Mouse (Mus musculus) CH12.LX (cell line): ENCODE measurements around the gene Ctnna2. TPM values are rescaled to one million over a fixed set of nuclear protein-coding genes. Genes with fewer than 3 reads are reported as not detected.

Experiments used
- DNase-seq: peaks from one replicate; pipeline ENCODE4 v3.0.0-alpha.2; 2013; ENCODE audit errors: extremely low read depth
- H3K27ac ChIP-seq: 2 replicates; pipeline ENCODE4 v1.5.1; 2012; ENCODE audit warnings: low read depth, mild to moderate bottlenecking, control low read depth, moderate library complexity; ENCODE audit not compliant: insufficient read depth
- H3K27me3 ChIP-seq: replicated peaks from 2 replicates; pipeline ENCODE3; 2012; ENCODE audit warnings: inconsistent platforms
- H3K36me3 ChIP-seq, 2 experiments: replicated peaks in 1 of 2; 2 replicates each; pipeline versions ENCODE3 to v1.6.1; 2012; ENCODE audit warnings: inconsistent platforms in 1 of 2, low read length in 1 of 2, mild to moderate bottlenecking in 1 of 2, mixed read lengths in 1 of 2, moderate library complexity in 1 of 2; ENCODE audit not compliant: control insufficient read depth in 1 of 2, insufficient read depth in 1 of 2
- H3K4me1 ChIP-seq, 2 experiments: 2 replicates each; pipeline ENCODE4 v1.6.1; 2012; ENCODE audit warnings: inconsistent platforms in 1 of 2, moderate library complexity in 1 of 2; ENCODE audit not compliant: insufficient read depth in 2 of 2, control insufficient read depth in 1 of 2
- H3K4me2 ChIP-seq: 2 replicates; pipeline ENCODE4 v1.6.1; 2012; ENCODE audit warnings: low read depth, mild to moderate bottlenecking, control low read depth; ENCODE audit not compliant: poor library complexity, insufficient read depth, severe bottlenecking
- H3K4me3 ChIP-seq, 3 experiments: fragments of 150-350 bp in 1 of 3; sonication (generic) in 1 of 3; replicated peaks in 1 of 3; 2 replicates each; pipeline versions ENCODE3 to v1.5.1; 2011 to 2012; ENCODE audit warnings: low read depth in 2 of 3, low read length in 2 of 3, mild to moderate bottlenecking in 2 of 3, moderate library complexity in 2 of 3, control low read depth in 1 of 3, improper control_type of control experiment in 1 of 3, inconsistent platforms in 1 of 3, mixed read lengths in 1 of 3; ENCODE audit not compliant: poor library complexity in 1 of 3
- H3K79me2 ChIP-seq: replicated peaks from 2 replicates; pipeline ENCODE4 v1.6.1; 2012; ENCODE audit warnings: mild to moderate bottlenecking, moderate library complexity; ENCODE audit not compliant: control insufficient read depth, poor library complexity, insufficient read depth, severe bottlenecking; ENCODE audit errors: extremely low read depth
- H3K9ac ChIP-seq: 2 replicates; pipeline ENCODE4 v1.6.1; 2012; ENCODE audit warnings: low read depth, mild to moderate bottlenecking, control low read depth, moderate library complexity; ENCODE audit not compliant: insufficient read depth
- H3K9me3 ChIP-seq: replicated peaks from 2 replicates; pipeline ENCODE3; 2012; ENCODE audit warnings: low read length, inconsistent platforms, mixed read lengths
- BHLHE40 ChIP-seq: IDR thresholded peaks from 2 replicates; pipeline ENCODE4 v1.6.1; 2011; ENCODE audit warnings: mild to moderate bottlenecking, low read depth, low read length, improper control_type of control experiment
- CHD2 ChIP-seq: IDR thresholded peaks from 2 replicates; pipeline ENCODE4 v1.6.1; 2011; ENCODE audit warnings: low read length, improper control_type of control experiment
- E2F4 ChIP-seq: IDR thresholded peaks from 2 replicates; pipeline ENCODE4 v1.6.1; 2011; ENCODE audit warnings: low read depth, low read length, improper control_type of control experiment; ENCODE audit not compliant: insufficient replicate concordance
- ELF1 ChIP-seq: IDR thresholded peaks from 2 replicates; pipeline ENCODE4 v1.6.1; 2014; ENCODE audit warnings: low read depth, mild to moderate bottlenecking, inconsistent platforms, low read length, improper control_type of control experiment
- EP300 ChIP-seq: IDR thresholded peaks from 2 replicates; pipeline ENCODE4 v1.6.1; 2011; ENCODE audit warnings: low read length, improper control_type of control experiment
- GABPA ChIP-seq: IDR thresholded peaks from 2 replicates; pipeline ENCODE4 v1.6.1; 2012; ENCODE audit warnings: low read depth, low read length, improper control_type of control experiment, inconsistent platforms; ENCODE audit not compliant: insufficient replicate concordance
- IRF4 ChIP-seq: IDR thresholded peaks from 2 replicates; pipeline ENCODE4 v1.6.1; 2014; ENCODE audit warnings: low read depth, mild to moderate bottlenecking, inconsistent platforms, low read length, improper control_type of control experiment
- MAFK ChIP-seq: IDR thresholded peaks from 2 replicates; pipeline ENCODE4 v1.6.1; 2011; ENCODE audit warnings: low read length, improper control_type of control experiment; ENCODE audit not compliant: insufficient replicate concordance
- MAX ChIP-seq: IDR thresholded peaks from 2 replicates; pipeline ENCODE4 v1.6.1; 2011; ENCODE audit warnings: low read length, improper control_type of control experiment
- MEF2A ChIP-seq: IDR thresholded peaks from 2 replicates; pipeline ENCODE4 v1.6.1; 2014; ENCODE audit warnings: low read depth, mild to moderate bottlenecking, inconsistent platforms, low read length, improper control_type of control experiment, borderline replicate concordance
- MXI1 ChIP-seq: IDR thresholded peaks from 2 replicates; pipeline ENCODE4 v1.6.1; 2011; ENCODE audit warnings: mild to moderate bottlenecking, low read depth, low read length, improper control_type of control experiment
- MYC ChIP-seq: IDR thresholded peaks from 2 replicates; pipeline ENCODE4 v1.6.1; 2011; ENCODE audit warnings: low read depth, mild to moderate bottlenecking, improper control_type of control experiment, low read length
- NELFE ChIP-seq: IDR thresholded peaks from 2 replicates; pipeline ENCODE4 v1.6.1; 2011; ENCODE audit warnings: low read depth, low read length, improper control_type of control experiment
- NRF1 ChIP-seq: IDR thresholded peaks from 2 replicates; pipeline ENCODE4 v1.6.1; 2014; ENCODE audit warnings: low read depth, mild to moderate bottlenecking, inconsistent platforms, low read length, improper control_type of control experiment, moderate library complexity
- RCOR1 ChIP-seq: conservative IDR thresholded peaks from 2 replicates; pipeline ENCODE4 v1.6.1; 2012; ENCODE audit warnings: low read depth, mild to moderate bottlenecking, inconsistent platforms, low read length, improper control_type of control experiment
- TCF12 ChIP-seq: IDR thresholded peaks from 2 replicates; pipeline ENCODE4 v1.6.1; 2014; ENCODE audit warnings: low read depth, mild to moderate bottlenecking, inconsistent platforms, low read length, improper control_type of control experiment
- UBTF ChIP-seq: IDR thresholded peaks from 2 replicates; pipeline ENCODE4 v1.6.1; 2012; ENCODE audit warnings: low read depth, mild to moderate bottlenecking, inconsistent platforms, low read length, improper control_type of control experiment, moderate library complexity
- ZC3H11A ChIP-seq: IDR thresholded peaks from 2 replicates; pipeline ENCODE4 v1.6.1; 2012; ENCODE audit warnings: low read depth, mild to moderate bottlenecking, inconsistent platforms, low read length, improper control_type of control experiment
- ZKSCAN1 ChIP-seq: IDR thresholded peaks from 2 replicates; pipeline ENCODE4 v1.6.1; 2012; ENCODE audit warnings: low read depth, inconsistent platforms, low read length, improper control_type of control experiment, borderline replicate concordance
- ZNF384 ChIP-seq: IDR thresholded peaks from 2 replicates; pipeline ENCODE4 v1.6.1; 2012; ENCODE audit warnings: low read depth, low read length, improper control_type of control experiment, inconsistent platforms
- dilution Hi-C: fragments of 300-500 bp; cut with MboI; formaldehyde crosslinking; loops from 2 replicates; pipeline ENCODE4 v1.14.3; 2020; ENCODE audit warnings: low sequenced_read_pairs; ENCODE audit not compliant: extremely low pct_unique_long_range_greater_than_20kb, extremely low pct_ligation_motif_present
- in situ Hi-C: fragments of 300-500 bp; cut with MboI; formaldehyde crosslinking; loops from 3 replicates; pipeline ENCODE4 v1.14.3; 2019; ENCODE audit warnings: low sequenced_read_pairs, low pct_ligation_motif_present, low pct_unique_long_range_greater_than_20kb, mixed read lengths
- polyA plus RNA-seq: library from polyadenylated mRNA; unstranded; fragments of >175 nt; gene quantifications from 2 replicates; pipeline ENCODE4 v1.2.1, GENCODE M21; 2012; ENCODE audit warnings: low read depth; ENCODE audit not compliant: insufficient read length
- total RNA-seq, 2 experiments: library from RNA; depleted of rRNA; stranded (reverse); fragments of 300-350 nt in 1 of 2; fragments of >200 nt in 1 of 2; gene quantifications; 2 replicates each; pipeline ENCODE4 v1.2.3; 2012 to 2014

The Ctnna2 gene
- total and polyA plus RNA-seq, 3 experiments, result not detected

GRCm38 (mm10) chr6:77486658-77487057, 492.8 kb downstream of the Ctnna2 start:
- no peaks in the 10 kb centered on the region for H3K79me2 ChIP-seq
- H3K9ac ChIP-seq, result no peak overlapping the region
- no peak for DNase-seq
- in situ Hi-C loops, result no loop called here
- peaks cover 50% of the 10 kb centered on the region for H3K9me3 ChIP-seq
- H3K4me1 ChIP-seq, result no peaks in the 10 kb centered on the region
- no peak overlapping the region for H3K27ac ChIP-seq
- H3K4me2 ChIP-seq, result no peak overlapping the region
- no peaks in the 10 kb centered on the region for H3K36me3 ChIP-seq
- H3K27me3 ChIP-seq, result no peaks in the 10 kb centered on the region
- TF ChIP-seq E2F4 (no peak), IRF4 (no peak), MYC (no peak), BHLHE40 (no peak), CHD2 (no peak), NELFE (no peak), ZNF384 (no peak), UBTF (no peak), MAX (no peak), TCF12 (no peak), MEF2A (no peak), GABPA (no peak), NRF1 (no peak)
- TF ChIP-seq, all 38 proteins: peak for 0
- no peak overlapping the region for H3K4me3 ChIP-seq
- dilution Hi-C loops, result no loop called here

- Histone ChIP-seq H3K36me3 (no peaks in the 10 kb centered on the region), H3K4me3 (no peak overlapping the region), H3K4me2 (no peak overlapping the region), H3K27me3 (no peaks in the 10 kb centered on the region)
- in situ Hi-C loops, result no loop called here
- no peak for TF ChIP-seq RCOR1
- TF ChIP-seq ZNF384, result no peak
- TF ChIP-seq MXI1, result no peak
- no peak for TF ChIP-seq NRF1
- TF ChIP-seq EP300, result no peak
- no peak for TF ChIP-seq TCF12
- TF ChIP-seq BHLHE40, result no peak
- no peak for TF ChIP-seq ELF1
- no peak for TF ChIP-seq ZC3H11A
- no peak for TF ChIP-seq ZKSCAN1
- no peak for TF ChIP-seq MAFK
- TF ChIP-seq, all 38 proteins: peak for 0
- Histone ChIP-seq H3K27ac (no peak overlapping the region), H3K9ac (no peak overlapping the region), H3K79me2 (no peaks in the 10 kb centered on the region), H3K4me1 (no peaks in the 10 kb centered on the region), H3K9me3 (peaks cover 30% of the 10 kb centered on the region)
- no peak for DNase-seq
- dilution Hi-C loops, result no loop called here
These were observed 497.4 kb downstream of the Ctnna2 start for GRCm38 (mm10) chr6:77482081-77482480.
